Mouse (Mus musculus) heart, postnatal 10 days (tissue): ENCODE data around the gene Smyd3. TPM values are rescaled to one million over a fixed set of nuclear protein-coding genes. Genes with fewer than 3 reads are reported as not detected.
A peak's percentile ranks its signal among the peaks of the same experiment; 100 is the strongest.
"Not testable (repeated sequence)": the region's sequence is repeated elsewhere in the genome, so short reads cannot be mapped to it uniquely, and the experiment has no call there.

Source experiments
- DNase-seq, 2 experiments: peaks; one replicate each; pipeline ENCODE4 v3.0.0; 2021
- intact Hi-C: fragments of 180-260 bp; cut with DNase I; formaldehyde crosslinking; loops from one replicate; pipeline ENCODE4 v1.15.1; 2025
- total RNA-seq, 2 experiments: library from RNA; stranded (reverse); gene quantifications; 2 replicates each; pipeline ENCODE4 v1.2.3; 2021

Gene Smyd3
- total RNA-seq, 2 experiments from 2014 or later = 5.8 to 6.7 TPM

GRCm38 (mm10) chr1:179309487-179309886 is 208.4 kb downstream of the Smyd3 start:
- DNase-seq = peak in 1 of 2 experiments; percentile 3
- intact Hi-C loops = no loop called here

DNA sequence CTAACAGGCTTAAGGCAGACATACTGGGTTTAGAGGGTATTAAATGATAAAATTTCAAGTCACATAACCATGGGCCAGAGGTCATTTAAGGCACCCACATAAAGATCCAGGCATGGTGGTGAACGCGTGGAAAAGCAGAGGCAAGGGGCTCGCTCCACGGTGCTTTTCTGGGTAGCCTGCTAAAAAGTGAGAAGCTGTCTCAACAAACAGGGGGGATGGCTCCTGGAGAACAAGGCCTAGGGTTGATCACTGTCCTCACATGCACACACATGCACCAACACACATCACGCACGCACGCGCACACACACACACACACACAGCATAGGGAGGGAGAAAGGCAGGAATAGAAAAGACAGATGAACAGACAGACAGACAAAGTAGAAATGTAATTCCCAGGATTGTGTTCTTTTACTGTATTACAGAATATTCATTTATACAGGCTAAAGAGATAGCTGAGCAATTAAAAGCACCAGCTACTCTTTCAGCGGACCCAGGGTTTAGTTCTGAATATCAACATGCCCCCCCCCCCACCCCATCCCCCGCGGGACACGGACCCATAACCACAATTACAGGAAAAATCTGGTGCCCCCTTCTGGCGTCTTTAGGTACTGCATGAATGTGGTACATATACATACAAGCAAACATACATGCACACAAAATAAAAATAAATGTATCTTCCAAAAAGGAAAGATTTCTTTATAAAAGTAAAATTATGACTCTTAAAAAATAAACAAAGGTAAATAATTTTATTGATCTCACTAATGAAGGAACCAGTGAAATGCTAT is 215.2 kb downstream of the Smyd3 start:
- intact Hi-C loops = no loop called here
- DNase-seq = no peak

GRCm38 (mm10) chr1:179295626-179296025 is 222.2 kb downstream of the Smyd3 start:
- intact Hi-C loops = no loop called here
- no peak for DNase-seq

GRCm38 (mm10) chr1:179293772-179294353 is 224.0 kb downstream of the Smyd3 start:
- intact Hi-C loops = no loop called here
- no peak for DNase-seq

GRCm38 (mm10) chr1:179290181-179290580 is 227.7 kb downstream of the Smyd3 start:
- DNase-seq, intact Hi-C loops: not testable (repeated sequence)

- intact Hi-C loops = no loop called here
- DNase-seq = no peak
Measured at GRCm38 (mm10) chr1:179289744-179290143, 228.1 kb downstream of the Smyd3 start.

- DNase-seq = no peak
- intact Hi-C loops = no loop called here
Measured at GRCm38 (mm10) chr1:179286748-179287147, 231.1 kb downstream of the Smyd3 start.

- intact Hi-C loops = no loop called here
- DNase-seq = peak in 1 of 2 experiments; percentile 2
Measured at GRCm38 (mm10) chr1:179282821-179283220, 235.0 kb downstream of the Smyd3 start.

- peak; percentile 80 to 83 for DNase-seq
- intact Hi-C loops = no loop called here
Measured at GRCm38 (mm10) chr1:179281401-179282121, 236.3 kb downstream of the Smyd3 start.

- intact Hi-C loops = no loop called here
- DNase-seq = no peak
Measured at GRCm38 (mm10) chr1:179279116-179279515, 238.7 kb downstream of the Smyd3 start.

DNA sequence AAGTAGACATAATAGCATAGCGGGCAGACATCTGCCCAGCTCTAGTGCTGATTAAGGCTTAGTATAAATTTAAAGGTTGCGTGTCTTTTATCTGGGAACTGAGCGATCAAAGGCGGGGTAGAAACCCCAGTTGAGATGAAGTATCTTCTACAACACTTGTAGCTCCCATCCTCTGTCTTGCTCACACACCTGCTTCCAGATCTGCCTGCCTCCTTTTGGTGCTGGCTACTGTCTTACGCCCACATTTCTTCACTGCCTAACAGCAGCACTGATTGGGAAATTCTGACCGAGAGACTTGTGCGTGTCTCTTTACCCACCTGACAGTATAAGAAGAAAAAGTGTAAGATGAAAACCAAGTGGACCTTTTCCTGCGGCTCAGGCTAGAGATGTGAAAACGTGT is 240.5 kb downstream of the Smyd3 start:
- intact Hi-C loops = no loop called here
- DNase-seq = no peak

DNA sequence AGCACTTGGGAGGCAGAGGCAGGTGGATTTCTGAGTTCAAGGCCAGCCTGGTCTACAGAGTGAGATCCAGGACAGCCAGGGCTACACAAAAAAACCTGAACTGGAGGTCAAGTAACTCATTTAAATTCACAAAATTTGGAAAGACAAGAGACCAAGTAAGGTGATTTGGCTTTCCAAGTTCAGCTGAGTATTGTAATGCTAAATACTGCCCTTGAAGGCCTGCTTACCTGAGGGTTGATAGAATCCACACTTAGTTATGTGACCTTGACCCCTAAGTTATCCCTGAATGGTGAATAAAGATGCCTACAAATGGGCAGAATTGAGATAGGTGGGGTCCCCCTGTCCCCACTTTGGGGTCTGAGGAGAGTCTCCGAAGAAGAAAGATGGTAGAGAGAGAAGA is 241.0 kb downstream of the Smyd3 start:
- intact Hi-C loops = no loop called here

GRCm38 (mm10) chr1:179272926-179273325 is 244.9 kb downstream of the Smyd3 start:
- DNase-seq = no peak
- intact Hi-C loops = no loop called here

More for the DNA sequence above, 241.0 kb downstream of the Smyd3 start:
- no peak for DNase-seq

DNA sequence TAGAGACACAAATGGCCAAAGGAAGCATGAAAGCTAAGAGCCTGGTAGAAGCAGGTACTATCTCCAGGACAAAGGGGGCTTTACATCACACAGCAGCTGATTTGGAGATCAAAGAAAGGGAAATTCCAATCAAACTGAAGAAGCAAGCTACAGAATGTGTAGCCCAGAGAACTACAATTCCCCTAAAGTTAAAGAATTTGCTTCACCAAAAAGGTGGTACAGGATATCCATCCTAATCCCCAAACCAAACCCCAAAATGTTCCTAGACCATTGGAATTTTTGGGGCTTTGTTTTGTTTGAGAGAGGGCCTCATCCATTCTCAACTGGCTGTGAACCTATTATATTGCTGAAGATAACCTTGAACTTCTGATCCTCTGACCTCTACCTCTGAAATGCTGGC is 245.5 kb downstream of the Smyd3 start:
- intact Hi-C loops = no loop called here
- no peak for DNase-seq

DNA sequence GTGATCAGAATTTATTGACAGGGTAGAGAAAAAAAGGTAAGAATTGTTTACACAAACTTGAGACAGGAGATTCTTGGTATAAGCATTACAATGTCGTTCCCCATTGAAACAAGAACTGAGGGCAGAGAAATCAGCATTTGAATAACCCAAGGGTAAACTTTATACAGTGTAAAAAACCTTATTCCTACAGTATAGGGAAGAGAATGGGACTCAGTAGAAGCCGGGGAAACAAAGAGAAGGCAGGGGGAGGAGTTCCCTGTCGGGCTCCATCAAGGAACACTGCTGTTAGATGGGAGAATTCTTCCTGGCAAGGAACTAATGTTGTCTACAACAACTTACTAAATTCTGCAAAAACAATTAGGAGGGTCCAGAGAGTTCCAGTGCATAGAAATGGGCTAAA is 250.9 kb downstream of the Smyd3 start:
- no peak for DNase-seq
- intact Hi-C loops = no loop called here

- intact Hi-C loops = no loop called here
- DNase-seq = no peak
Measured at GRCm38 (mm10) chr1:179261496-179261966, 256.3 kb downstream of the Smyd3 start.

DNA sequence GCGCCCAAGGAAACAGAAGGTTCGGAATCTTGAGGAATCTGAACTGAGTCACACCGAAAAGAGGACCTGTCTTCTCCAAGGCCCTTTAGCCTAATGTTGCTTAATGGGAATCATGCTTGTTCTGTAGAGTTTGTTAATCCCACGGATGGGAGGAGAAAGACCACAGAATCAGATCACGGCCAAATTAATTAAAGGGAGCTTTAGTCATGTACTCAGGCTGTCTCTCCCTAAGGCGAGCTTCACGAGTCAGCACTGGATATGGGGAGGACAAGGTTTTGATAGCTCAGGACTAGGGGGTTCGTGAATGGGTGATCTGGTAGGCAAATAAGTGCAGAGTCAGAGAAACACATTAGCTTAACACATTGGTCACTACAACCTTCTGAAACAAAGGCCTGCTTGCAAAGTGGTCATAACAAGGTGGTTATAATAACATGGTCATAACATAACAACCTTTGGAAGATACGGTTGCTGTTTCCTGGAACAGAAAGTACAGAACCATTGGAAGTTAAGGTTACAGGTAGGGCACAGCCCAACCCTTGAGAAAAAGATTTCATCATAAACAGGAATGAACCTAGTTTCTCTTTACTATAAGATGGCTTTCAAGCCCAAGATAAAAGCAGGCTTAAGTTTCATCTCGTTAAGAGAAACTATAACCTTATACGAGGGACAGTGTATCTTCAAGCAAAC is 261.9 kb downstream of the Smyd3 start:
- intact Hi-C loops = no loop called here
- no peak for DNase-seq

GRCm38 (mm10) chr1:179254531-179254930 is 263.3 kb downstream of the Smyd3 start:
- DNase-seq = no peak
- intact Hi-C loops = no loop called here

- intact Hi-C loops = no loop called here
- DNase-seq = no peak
Measured at GRCm38 (mm10) chr1:179252611-179253010, 265.2 kb downstream of the Smyd3 start.

GRCm38 (mm10) chr1:179250388-179250787 is 267.5 kb downstream of the Smyd3 start:
- DNase-seq = no peak
- intact Hi-C loops = no loop called here

GRCm38 (mm10) chr1:179243554-179243953 is 274.3 kb downstream of the Smyd3 start:
- intact Hi-C loops = no loop called here
- DNase-seq = no peak
